Mouse (Mus musculus): ENCODE results near the gene Zdhhc18. TPM values are rescaled to one million over a fixed set of nuclear protein-coding genes. Genes with fewer than 3 reads are reported as not detected.

Zdhhc18 gene
- 99.9 and 129 TPM in 2 replicates for total RNA-seq (2023)

GRCm38 (mm10) chr4:133649989-133650699 lies at the start of gene Zdhhc18:
TSS of gene Zdhhc18 (minus strand) at chr4:133650154.

GRCm38 (mm10) chr4:133671881-133672844 lies 22.2 kb upstream of the Zdhhc18 start, which contains the start of gene Pigv:
TSS of gene Pigv (minus strand) at chr4:133672647.

GRCm38 (mm10) chr4:133601721-133602218 lies 48.2 kb downstream of the Zdhhc18 start, which contains the start of gene Sfn:
TSS of gene Sfn (minus strand) at chr4:133602168.

GRCm38 (mm10) chr4:133584059-133584951 lies 65.6 kb downstream of the Zdhhc18 start, which contains the start of gene Gpn2:
TSS of gene Gpn2 (plus strand) at chr4:133584362.

GRCm38 (mm10) chr4:133574070-133574842 lies 75.7 kb downstream of the Zdhhc18 start, which contains the start of gene Gpatch3:
TSS of gene Gpatch3 (plus strand) at chr4:133574745.

Other genes with a start within 250 kb of the Zdhhc18 start
- gene Tent5b, start 170.0 kb downstream of the Zdhhc18 start, total RNA-seq (2023) = not detected in 2 replicates
- gene Trnp1, start 151.6 kb downstream of the Zdhhc18 start, total RNA-seq (2023) = not detected in 2 replicates
- not detected in 2 replicates for gene Kdf1, start 131.2 kb downstream of the Zdhhc18 start, total RNA-seq (2023)
- 41.1 and 41.8 TPM in 2 replicates for gene Nudc, start 104.2 kb downstream of the Zdhhc18 start, total RNA-seq (2023)
- gene Nr0b2, start 96.8 kb downstream of the Zdhhc18 start, total RNA-seq (2023) = not detected in 2 replicates
- 20.6 and 25.8 TPM in 2 replicates for gene Gpatch3, start 75.4 kb downstream of the Zdhhc18 start, total RNA-seq (2023)
- gene Gpn2, start 65.8 kb downstream of the Zdhhc18 start, total RNA-seq (2023) = 17.6 and 23.4 TPM in 2 replicates
- 8.6 and 16.1 TPM in 2 replicates for gene Sfn, start 48.0 kb downstream of the Zdhhc18 start, total RNA-seq (2023)
- 18.2 and 25.4 TPM in 2 replicates for gene Pigv, start 22.5 kb upstream of the Zdhhc18 start, total RNA-seq (2023)
- 110 and 119 TPM in 2 replicates for gene Arid1a, start 106.6 kb upstream of the Zdhhc18 start, total RNA-seq (2023)
- 224 and 233 TPM in 2 replicates for gene Rps6ka1, start 237.6 kb upstream of the Zdhhc18 start, total RNA-seq (2023)

All from neutrophil, adult 65 days (primary cell).